Mouse (Mus musculus) embryonic facial prominence, embryonic 13.5 days (tissue): ENCODE measurements around the gene Grm2. TPM values are rescaled to one million over a fixed set of nuclear protein-coding genes. Genes with fewer than 3 reads are reported as not detected.

Experiments
- ATAC-seq: fragments of 200-750 bp; cut with Nextera tagmentation; 2 replicates; pipeline ENCODE4 v1.8.0; 2017; ENCODE audit warnings: low read depth; ENCODE audit not compliant: insufficient number of reproducible peaks, insufficient read depth, low FRiP score, low TSS enrichment
- H3K27ac ChIP-seq: fragments of 300-500 bp; sonication (generic); 2 replicates; pipeline ENCODE4 v1.5.1; 2015; ENCODE audit warnings: moderate library complexity, mild to moderate bottlenecking, inconsistent platforms
- H3K27me3 ChIP-seq: fragments of 300-500 bp; sonication (generic); 2 replicates; pipeline ENCODE4 v1.6.1; 2015; ENCODE audit warnings: mild to moderate bottlenecking, inconsistent platforms
- H3K36me3 ChIP-seq: fragments of 300-500 bp; sonication (generic); 2 replicates; pipeline ENCODE4 v1.6.1; 2015; ENCODE audit warnings: mild to moderate bottlenecking, inconsistent platforms
- H3K4me1 ChIP-seq: fragments of 300-500 bp; sonication (generic); 2 replicates; pipeline ENCODE4 v1.6.1; 2015; ENCODE audit warnings: inconsistent platforms
- H3K4me2 ChIP-seq: fragments of 300-500 bp; sonication (generic); 2 replicates; pipeline ENCODE4 v1.6.1; 2015; ENCODE audit warnings: moderate library complexity, mild to moderate bottlenecking, inconsistent platforms
- H3K4me3 ChIP-seq: fragments of 300-500 bp; sonication (generic); 2 replicates; pipeline ENCODE4 v1.5.1; 2015; ENCODE audit warnings: mild to moderate bottlenecking, inconsistent platforms
- H3K9ac ChIP-seq: fragments of 300-500 bp; sonication (generic); 2 replicates; pipeline ENCODE4 v1.6.1; 2015; ENCODE audit warnings: mild to moderate bottlenecking, inconsistent platforms
- H3K9me3 ChIP-seq: fragments of 300-500 bp; sonication (generic); 2 replicates; pipeline ENCODE4 v1.6.1; 2016; ENCODE audit warnings: inconsistent platforms
- WGBS: fragments of 180-500 bp; shearing (Covaris S2); methylation state at CpG from one replicate; pipeline ENCODE4 v1.1.7; 2015; ENCODE audit warnings: mixed read lengths; 5-methylcytosine and 5-hydroxymethylcytosine counted together
- polyA plus RNA-seq: library from polyadenylated mRNA; unstranded; fragments of >200 nt; fragmentation: Nextera tagmentation; extraction: Ambion mirVana; gene quantifications from 2 replicates; pipeline ENCODE4 v1.2.1, GENCODE M21; 2015

Gene Grm2
- 0.13 TPM in 1 of 2 replicates, not detected in the other for polyA plus RNA-seq

DNA sequence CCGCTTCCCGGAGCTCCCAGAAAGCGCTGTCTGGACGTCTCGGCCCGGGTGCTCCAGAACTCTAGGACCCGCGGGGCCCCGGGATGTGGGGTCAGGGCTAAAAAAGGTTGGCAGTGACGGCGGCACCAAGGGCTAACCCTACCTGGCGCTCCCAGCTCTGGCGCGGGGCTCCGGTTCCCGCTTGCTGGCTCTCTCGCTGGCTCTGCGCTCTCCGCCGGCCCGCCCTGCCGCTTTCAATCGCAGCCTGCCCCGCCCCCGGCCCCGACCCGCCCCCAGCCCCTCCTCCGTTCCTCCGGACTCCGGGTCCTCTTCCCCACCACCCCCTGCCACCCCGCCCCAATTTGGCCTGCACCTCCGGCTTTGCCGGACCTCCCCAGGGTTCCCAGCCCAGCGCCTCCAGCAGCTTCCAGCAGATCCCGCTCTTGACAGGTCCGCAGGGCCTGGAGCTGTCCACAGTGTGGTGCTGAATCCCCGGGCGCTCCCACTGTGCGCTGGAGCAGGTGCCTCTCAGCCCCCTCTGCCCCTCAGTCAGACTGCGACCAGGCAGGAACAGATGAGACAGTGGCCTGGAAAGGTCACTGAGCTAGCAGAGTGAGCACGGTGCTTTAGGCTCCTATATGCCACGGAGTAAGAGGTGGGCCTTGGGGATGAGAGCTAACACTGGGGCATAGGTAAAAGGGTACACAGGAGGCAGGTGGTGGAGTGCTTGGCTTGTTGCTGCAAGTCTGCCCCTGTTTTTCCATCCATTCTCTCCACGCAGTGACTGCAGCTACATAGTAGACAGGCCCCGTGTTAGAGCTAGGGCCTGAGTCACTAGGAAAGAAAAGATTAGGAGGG, at the start of gene Grm2:
Gene Grm2, minus strand, starts transcription at position 199 of the 837 bp plus-strand sequence.
- peaks cover 10% of the 10 kb centered on the region for H3K4me1 ChIP-seq
- 0 out of 2 replicates have a peak, but pooled peaks have one; percentile 17 for ATAC-seq
- peak within 1 kb of the TSS; percentile 40; the same call in 1 of the 2 replicates for H3K9ac ChIP-seq
- H3K36me3 ChIP-seq: peaks cover 33% of the 10 kb centered on the region
- H3K27me3 ChIP-seq: peaks cover 26% of the 10 kb centered on the region
- no peak within 1 kb of the TSS for H3K27ac ChIP-seq
- no peaks in the 10 kb centered on the region for H3K9me3 ChIP-seq
- peak within 1 kb of the TSS; percentile 37 for H3K4me3 ChIP-seq
- H3K4me2 ChIP-seq: peak within 1 kb of the TSS; percentile 73
- WGBS: 0% methylated on average over 29 of the region's 44 CpGs

DNA sequence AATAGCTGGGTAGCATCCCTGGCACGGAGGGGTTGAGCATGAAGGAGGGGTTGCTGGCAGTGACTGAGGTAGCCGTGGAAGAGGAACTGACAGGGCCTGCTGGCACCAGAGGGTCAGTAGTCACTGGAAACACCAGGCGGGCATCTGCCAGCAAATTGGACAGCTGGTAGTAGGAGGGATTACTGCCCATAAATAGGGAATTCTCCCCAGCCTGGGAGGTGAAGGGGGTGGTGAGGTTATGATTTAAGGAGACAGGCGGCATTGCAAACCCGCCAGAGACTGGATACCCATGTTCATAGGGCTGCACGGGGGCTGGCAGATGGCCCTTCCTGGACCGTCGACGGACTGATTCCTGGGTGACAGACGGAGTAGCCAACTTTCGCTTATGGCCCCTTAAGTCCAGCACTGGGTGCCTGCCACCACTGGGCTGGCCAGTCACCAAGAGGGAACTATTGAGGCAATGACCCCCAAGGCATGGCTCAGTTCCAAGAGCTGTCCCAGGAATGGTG, 37.1 kb upstream of the Grm2 start:
- Histone ChIP-seq H3K27me3 (no peaks in the 10 kb centered on the region), H3K4me2 (no peak overlapping the region), H3K9me3 (no peaks in the 10 kb centered on the region), H3K4me1 (no peaks in the 10 kb centered on the region), H3K4me3 (no peak overlapping the region), H3K9ac (no peak overlapping the region), H3K36me3 (peaks cover 41% of the 10 kb centered on the region), H3K27ac (no peak overlapping the region)
- ATAC-seq: no peak
- 94% methylated on average over 11 of the region's 11 CpGs for WGBS

DNA sequence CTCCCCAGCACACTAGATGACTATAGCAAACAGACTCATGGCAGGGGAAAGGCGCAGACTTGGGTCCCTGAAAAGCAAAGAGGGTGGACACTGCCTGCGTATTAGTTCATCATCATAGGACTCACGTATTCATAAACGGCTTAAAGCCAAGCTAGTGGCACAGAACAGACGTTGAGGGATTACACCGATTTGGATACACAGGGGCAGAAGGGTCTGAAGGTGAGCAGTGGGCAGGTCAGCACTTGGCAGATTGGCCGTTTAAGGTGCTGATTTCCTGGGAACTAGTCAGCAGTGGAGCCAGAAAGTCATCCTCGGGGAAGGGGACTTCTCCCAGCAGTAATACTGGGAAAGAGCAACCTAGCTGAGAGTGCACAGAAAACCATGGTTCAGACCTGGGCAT, 33.0 kb upstream of the Grm2 start:
- no peak for ATAC-seq
- no peak overlapping the region for H3K4me3 ChIP-seq
- no peak overlapping the region for H3K27ac ChIP-seq
- H3K4me2 ChIP-seq: no peak overlapping the region
- H3K9me3 ChIP-seq: no peaks in the 10 kb centered on the region
- H3K36me3 ChIP-seq: peaks cover 14% of the 10 kb centered on the region
- no peaks in the 10 kb centered on the region for H3K27me3 ChIP-seq
- WGBS: 84% methylated on average over 8 of the region's 8 CpGs
- H3K4me1 ChIP-seq: peaks cover 20% of the 10 kb centered on the region
- H3K9ac ChIP-seq: no peak overlapping the region

DNA sequence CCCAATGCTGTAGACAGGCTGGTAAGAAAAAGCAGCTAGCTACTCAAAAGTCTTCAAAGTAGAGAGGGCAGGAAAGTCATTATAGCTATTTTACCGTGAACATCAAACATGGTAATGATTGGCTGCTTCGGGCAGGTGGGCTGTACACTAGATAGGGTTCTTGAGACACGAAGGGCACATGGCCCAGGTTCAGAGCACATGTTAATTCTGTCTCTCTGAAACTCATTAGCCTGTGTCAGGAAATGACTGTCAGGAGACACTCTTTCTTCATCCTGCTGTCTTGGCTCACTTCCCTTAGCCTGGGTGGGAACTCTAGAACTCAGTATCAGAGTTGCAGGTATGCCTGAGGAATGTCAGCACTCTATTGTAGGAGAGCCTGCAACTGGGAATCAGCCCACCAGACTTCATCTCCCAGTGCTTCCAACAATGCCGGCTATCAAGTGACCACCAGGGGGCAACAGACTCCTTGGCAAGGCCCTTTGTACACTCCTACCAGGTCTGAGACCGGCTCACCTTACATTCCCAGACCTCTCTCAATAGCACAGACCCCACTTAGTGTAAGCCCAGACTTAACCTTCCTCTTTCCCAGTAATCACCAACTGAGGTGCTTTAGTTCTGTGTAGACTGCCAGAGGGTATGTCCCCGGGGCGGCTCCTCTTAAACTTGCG, 31.2 kb upstream of the Grm2 start:
- Histone ChIP-seq H3K36me3 (peaks cover under 1% of the 10 kb centered on the region), H3K4me2 (peak overlapping the region; percentile 26; the same call in 1 of the 2 replicates), H3K4me1 (peaks cover 20% of the 10 kb centered on the region), H3K9ac (0 out of 2 replicates have a peak overlapping the region, but pooled peaks have one; percentile 16), H3K9me3 (no peaks in the 10 kb centered on the region), H3K27me3 (no peaks in the 10 kb centered on the region), H3K4me3 (no peak overlapping the region), H3K27ac (no peak overlapping the region)
- 27% methylated on average over 8 of the region's 8 CpGs for WGBS
- ATAC-seq: no peak

DNA sequence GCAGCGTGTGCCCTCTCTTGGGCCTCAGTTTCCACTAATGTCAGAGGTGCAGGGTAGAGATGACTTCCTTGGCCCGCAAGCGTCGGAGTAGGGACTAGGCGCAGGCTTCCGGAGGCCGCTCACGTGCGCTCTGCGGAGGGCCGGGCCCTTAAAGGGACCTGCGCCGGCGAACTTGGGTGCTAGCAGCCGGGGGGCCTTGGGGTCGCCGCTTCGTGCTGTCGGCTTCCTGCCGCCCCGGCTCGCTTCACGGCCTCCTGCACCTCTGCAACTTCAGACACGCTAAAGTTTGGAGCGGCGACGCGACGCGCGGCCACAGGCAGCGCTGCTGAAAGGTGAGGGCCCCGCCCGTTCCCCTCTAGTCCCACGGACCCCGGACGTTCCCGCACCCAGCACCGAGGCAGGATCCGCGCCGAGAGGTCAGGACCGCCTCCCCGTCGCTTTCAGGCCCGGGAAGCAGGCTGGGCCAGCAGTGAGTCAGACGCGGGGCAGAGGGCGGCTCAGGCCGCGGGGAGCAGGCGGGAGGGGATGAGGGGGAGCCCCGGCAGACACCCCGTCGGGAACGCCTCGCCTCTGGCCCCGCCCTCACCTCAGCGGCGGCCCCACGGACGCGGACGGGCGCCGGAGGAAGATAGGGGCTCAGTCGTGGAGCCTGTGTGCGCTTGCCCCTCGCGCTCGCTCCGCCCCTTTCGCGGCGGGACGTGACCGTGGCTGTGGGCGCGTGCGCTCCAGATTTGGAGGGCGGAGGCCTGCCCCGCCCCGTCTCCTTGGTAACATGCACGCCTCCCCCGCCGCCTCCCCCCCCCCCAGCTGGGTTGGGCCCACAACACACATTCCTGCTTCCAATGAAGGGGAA, 29.6 kb upstream of the Grm2 start, which contains the start of gene Tex264:
Gene Tex264, minus strand, starts transcription at position 679 of the 853 bp plus-strand sequence.
- peak within 1 kb of the TSS; percentile 88 for H3K27ac ChIP-seq
- under 1% methylated on average over 83 of the region's 86 CpGs for WGBS
- H3K4me1 ChIP-seq: peaks cover 20% of the 10 kb centered on the region
- H3K9ac ChIP-seq: peak within 1 kb of the TSS; percentile 83
- peaks cover 17% of the 10 kb centered on the region for H3K36me3 ChIP-seq
- H3K27me3 ChIP-seq: no peaks in the 10 kb centered on the region
- peak; percentile 90 for ATAC-seq
- no peaks in the 10 kb centered on the region for H3K9me3 ChIP-seq
- peak within 1 kb of the TSS; percentile 69 for H3K4me3 ChIP-seq
- H3K4me2 ChIP-seq: peak within 1 kb of the TSS; percentile 89

DNA sequence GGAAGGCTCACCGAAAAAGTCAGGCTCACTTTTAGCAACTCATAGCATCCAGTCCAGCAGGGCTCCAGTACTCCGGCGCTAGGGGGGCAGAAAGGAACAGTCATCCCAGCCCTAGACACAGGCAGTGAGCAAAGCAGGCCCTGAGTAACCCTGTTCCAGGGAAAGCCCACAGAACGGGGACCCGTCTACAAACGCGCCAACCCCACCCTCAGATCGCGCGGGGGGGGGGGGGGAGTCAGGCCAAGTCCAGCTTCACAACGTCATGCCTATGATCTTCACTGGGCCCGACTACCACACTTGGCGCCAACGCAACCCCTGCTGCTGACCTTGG, 29.0 kb upstream of the Grm2 start:
- peaks cover 20% of the 10 kb centered on the region for H3K4me1 ChIP-seq
- WGBS: under 1% methylated on average over 13 of the region's 14 CpGs
- peak overlapping the region; percentile 89 for H3K4me2 ChIP-seq
- H3K4me3 ChIP-seq: peak overlapping the region; percentile 69
- H3K36me3 ChIP-seq: peaks cover 23% of the 10 kb centered on the region
- no peaks in the 10 kb centered on the region for H3K27me3 ChIP-seq
- no peaks in the 10 kb centered on the region for H3K9me3 ChIP-seq
- peak overlapping the region; percentile 83 for H3K9ac ChIP-seq
- peak overlapping the region; percentile 88 for H3K27ac ChIP-seq
- 0 out of 2 replicates have a peak, but pooled peaks have one; percentile 4 for ATAC-seq

DNA sequence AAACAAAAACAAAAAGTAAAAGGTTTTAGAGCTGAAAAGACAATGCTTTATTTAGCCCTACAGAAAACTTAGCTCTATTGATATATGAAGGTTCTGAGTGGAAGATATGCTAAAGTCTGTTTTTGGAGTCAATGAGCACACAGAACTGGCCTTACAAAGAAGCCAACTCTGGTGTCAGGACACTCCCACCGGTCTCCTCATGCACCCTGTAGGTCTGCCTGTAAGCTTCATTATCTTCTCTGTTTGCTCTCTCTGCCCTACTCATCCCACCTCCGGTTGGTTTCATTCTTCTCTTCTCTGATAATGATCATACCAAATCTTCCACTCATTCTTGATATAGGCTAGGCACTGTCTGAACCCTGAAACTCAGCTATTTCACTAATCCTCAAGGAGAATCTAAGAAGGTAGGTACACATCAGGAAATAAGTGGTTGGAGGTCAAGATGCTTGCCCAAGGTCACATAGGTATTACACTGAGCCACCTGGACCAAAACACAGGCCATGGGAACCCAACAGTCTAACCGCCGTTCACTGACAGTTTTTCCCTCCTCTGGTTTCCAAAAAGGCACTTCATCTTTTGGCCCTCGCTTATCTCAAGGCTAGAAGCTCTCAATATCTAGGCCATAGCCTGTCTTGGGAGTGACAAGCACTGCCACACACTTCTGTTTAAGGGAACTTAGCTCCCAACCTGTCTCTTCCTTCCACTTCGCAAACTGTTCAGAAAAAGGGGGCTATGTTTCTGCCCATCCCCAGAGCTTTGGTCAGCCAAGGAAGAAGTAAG, 28.4 kb upstream of the Grm2 start:
- Histone ChIP-seq H3K4me1 (peaks cover 20% of the 10 kb centered on the region), H3K9ac (peak overlapping the region; percentile 83), H3K4me2 (peak overlapping the region; percentile 89), H3K27me3 (no peaks in the 10 kb centered on the region), H3K36me3 (peaks cover 29% of the 10 kb centered on the region), H3K4me3 (peak overlapping the region; percentile 69), H3K27ac (no peak overlapping the region), H3K9me3 (no peaks in the 10 kb centered on the region)
- WGBS: 77% methylated on average over 6 of the region's 6 CpGs
- ATAC-seq: no peak

DNA sequence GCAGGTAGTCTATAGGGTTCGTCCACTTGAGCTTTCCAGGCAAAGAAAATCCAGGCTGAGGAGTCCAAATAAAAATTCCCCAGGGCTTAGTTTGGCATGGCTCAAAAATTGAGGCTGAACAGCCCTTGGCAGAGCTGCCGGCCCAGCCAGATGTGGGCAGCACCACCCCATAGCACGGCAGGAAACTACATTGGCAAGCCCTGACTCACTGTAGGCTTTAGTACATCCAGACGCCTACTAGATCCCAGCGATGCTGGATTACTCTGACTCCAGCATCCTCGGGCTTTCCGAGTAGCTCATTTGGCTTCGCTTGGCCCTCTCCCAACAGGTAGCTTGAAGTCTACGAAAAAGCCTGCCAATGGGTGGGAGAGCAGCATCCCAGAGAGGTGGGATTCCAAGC, 25.1 kb upstream of the Grm2 start:
- no peak overlapping the region for H3K27ac ChIP-seq
- H3K4me3 ChIP-seq: no peak overlapping the region
- H3K9ac ChIP-seq: no peak overlapping the region
- no peak overlapping the region for H3K4me2 ChIP-seq
- ATAC-seq: no peak
- no peaks in the 10 kb centered on the region for H3K27me3 ChIP-seq
- H3K4me1 ChIP-seq: peaks cover 11% of the 10 kb centered on the region
- H3K9me3 ChIP-seq: no peaks in the 10 kb centered on the region
- 86% methylated on average over 9 of the region's 9 CpGs for WGBS
- H3K36me3 ChIP-seq: peaks cover 44% of the 10 kb centered on the region

DNA sequence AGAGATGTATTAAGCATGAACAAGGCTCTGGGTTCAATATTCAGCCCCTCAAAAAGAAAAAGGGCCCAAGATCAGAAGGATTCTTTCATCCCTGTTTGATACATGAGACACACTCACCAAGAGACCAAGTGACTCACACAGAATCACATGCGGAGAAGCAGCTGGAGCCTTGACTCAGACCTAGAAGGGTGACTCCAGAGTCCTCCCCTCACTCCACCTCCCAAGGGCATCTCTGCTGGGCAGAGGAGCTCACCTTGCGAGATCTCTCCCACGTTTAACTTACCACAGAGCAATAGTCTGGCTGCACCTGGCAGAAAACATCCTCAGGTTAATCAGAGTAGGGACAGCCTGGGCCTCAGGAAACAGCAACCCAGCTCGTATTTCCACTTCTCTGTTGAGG, 22.4 kb upstream of the Grm2 start:
- Histone ChIP-seq H3K4me2 (no peak overlapping the region), H3K9me3 (no peaks in the 10 kb centered on the region), H3K4me1 (no peaks in the 10 kb centered on the region; the same call in 1 of the 2 replicates), H3K9ac (no peak overlapping the region), H3K4me3 (no peak overlapping the region), H3K27me3 (no peaks in the 10 kb centered on the region), H3K36me3 (peaks cover 61% of the 10 kb centered on the region), H3K27ac (no peak overlapping the region)
- ATAC-seq: no peak
- 68% methylated on average over 4 of the region's 4 CpGs for WGBS

DNA sequence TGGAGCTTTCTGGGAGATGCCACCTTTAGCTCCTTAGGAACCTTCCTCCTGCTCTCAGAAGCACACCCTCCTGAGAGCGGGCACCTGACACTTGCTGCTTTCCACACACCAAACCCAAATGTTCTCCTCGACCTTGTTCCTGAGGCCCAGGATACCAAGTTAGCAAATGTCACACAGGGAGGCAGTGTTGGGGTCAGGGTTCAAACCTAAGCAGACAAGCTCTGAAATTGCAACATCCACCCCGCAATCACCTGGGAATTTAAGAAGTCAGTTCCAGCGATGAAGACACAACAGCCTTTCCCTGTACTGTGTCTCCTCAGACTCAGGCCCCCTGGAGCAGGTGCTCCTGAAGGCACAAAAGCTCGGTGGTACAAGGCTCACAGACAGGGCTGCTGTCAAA, 21.8 kb upstream of the Grm2 start:
- H3K9ac ChIP-seq: no peak overlapping the region
- WGBS: 80% methylated on average over 5 of the region's 5 CpGs
- H3K4me1 ChIP-seq: no peaks in the 10 kb centered on the region
- H3K27me3 ChIP-seq: no peaks in the 10 kb centered on the region
- no peak for ATAC-seq
- H3K36me3 ChIP-seq: peaks cover 67% of the 10 kb centered on the region
- H3K27ac ChIP-seq: no peak overlapping the region
- no peaks in the 10 kb centered on the region for H3K9me3 ChIP-seq
- no peak overlapping the region for H3K4me2 ChIP-seq
- no peak overlapping the region for H3K4me3 ChIP-seq
